Mouse (Mus musculus) spleen, adult 2 months (tissue): ENCODE results near the gene Arhgap40.

ENCODE experiments used
- CTCF ChIP-seq: fragments of 200-500 bp; IDR thresholded peaks from 2 replicates; pipeline ENCODE4 v1.5.1; 2011; ENCODE audit warnings: mild to moderate bottlenecking, inconsistent platforms; ENCODE audit not compliant: insufficient read depth, insufficient read length, insufficient replicate concordance; ENCODE audit errors: extremely low read depth
- POLR2A ChIP-seq: fragments of 200-500 bp; IDR thresholded peaks from 2 replicates; pipeline ENCODE4 v1.6.1; 2011; ENCODE audit warnings: low read depth, low read length, inconsistent platforms

DNA sequence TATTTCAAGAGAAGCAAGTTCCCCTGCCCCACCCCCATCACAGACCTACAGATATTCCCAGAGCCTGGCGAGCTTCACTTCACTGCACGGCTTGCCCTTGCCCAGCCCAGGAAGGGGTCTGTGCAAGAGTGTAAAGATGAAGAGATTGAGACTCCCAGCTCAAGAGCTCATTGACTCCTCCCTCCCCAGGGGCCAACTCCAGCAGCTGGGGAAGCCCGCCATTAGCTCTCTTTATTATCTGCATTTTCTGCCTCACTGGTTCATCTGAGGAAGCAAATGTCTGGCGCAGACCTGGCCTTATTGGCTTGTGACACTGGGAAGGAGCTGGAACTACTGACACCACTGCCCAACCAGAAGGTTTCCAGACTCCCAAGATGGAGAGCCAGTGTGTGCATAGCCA, 67.4 kb downstream of the Arhgap40 start:
- TF ChIP-seq CTCF = no peak
- TF ChIP-seq POLR2A = no peak
